Mouse (Mus musculus) mesoderm, embryonic 11.5 days (tissue): ENCODE measurements at regions not wholly inside any gene's neighbourhood (a gene's known extent, or its start where the extent isn't known, plus 50 kb on each side); places are given as distances from the start of the nearest gene placed in this dataset.
A peak's percentile ranks its signal among the peaks of the same experiment; 100 is the strongest.

Source experiments
- DNase-seq: peaks from one replicate; pipeline ENCODE4 v3.0.0-alpha.2; 2012; ENCODE audit warnings: low read depth, low spot score

GRCm38 (mm10) chr12:47466740-47467139 lies 648.0 kb upstream of the Nova1 start:
- DNase-seq, result no peak

- no peak for DNase-seq
These were observed 647.2 kb upstream of the Nova1 start for GRCm38 (mm10) chr12:47465924-47466323.

- DNase-seq, result no peak
These were observed 612.9 kb upstream of the Nova1 start for GRCm38 (mm10) chr12:47431669-47432068.

- DNase-seq, result no peak
These were observed 593.5 kb upstream of the Nova1 start for GRCm38 (mm10) chr12:47412251-47412650.

- DNase-seq, result no peak
These were observed 587.8 kb upstream of the Nova1 start for GRCm38 (mm10) chr12:47406563-47406962.

GRCm38 (mm10) chr12:47406131-47406530 lies 587.4 kb upstream of the Nova1 start:
- no peak for DNase-seq

- no peak for DNase-seq
These were observed 564.5 kb upstream of the Nova1 start for GRCm38 (mm10) chr12:47383225-47383624.

GRCm38 (mm10) chr12:47353269-47353668 lies 534.5 kb upstream of the Nova1 start:
- DNase-seq, result no peak

GRCm38 (mm10) chr12:47351229-47351628 lies 532.5 kb upstream of the Nova1 start:
- DNase-seq, result no peak

GRCm38 (mm10) chr12:47313413-47313812 lies 494.7 kb upstream of the Nova1 start:
- peak; percentile 16 for DNase-seq

- DNase-seq, result peak; percentile 50
These were observed 457.2 kb upstream of the Nova1 start for GRCm38 (mm10) chr12:47275904-47276303.

GRCm38 (mm10) chr12:47272309-47272708 lies 453.6 kb upstream of the Nova1 start:
- no peak for DNase-seq

- DNase-seq, result no peak
These were observed 445.4 kb upstream of the Nova1 start for GRCm38 (mm10) chr12:47264118-47264517.

GRCm38 (mm10) chr12:47263408-47263807 lies 444.7 kb upstream of the Nova1 start:
- DNase-seq, result peak; percentile 12

GRCm38 (mm10) chr12:47252306-47252705 lies 433.6 kb upstream of the Nova1 start:
- DNase-seq, result peak; percentile 41

GRCm38 (mm10) chr12:47243623-47244514 lies 425.1 kb upstream of the Nova1 start:
- no peak for DNase-seq

- DNase-seq, result no peak
These were observed 401.3 kb upstream of the Nova1 start for GRCm38 (mm10) chr12:47220016-47220415.

GRCm38 (mm10) chr12:47219340-47219739 lies 400.6 kb upstream of the Nova1 start:
- no peak for DNase-seq

- DNase-seq, result no peak
These were observed 392.8 kb upstream of the Nova1 start for GRCm38 (mm10) chr12:47211417-47212104.

- DNase-seq, result no peak
These were observed 384.2 kb upstream of the Nova1 start for GRCm38 (mm10) chr12:47202936-47203335.

- DNase-seq, result no peak
These were observed 379.9 kb upstream of the Nova1 start for GRCm38 (mm10) chr12:47198609-47199008.

GRCm38 (mm10) chr12:47164736-47165135 lies 346.0 kb upstream of the Nova1 start:
- no peak for DNase-seq
